23 mouse cellular contexts compared by ENCODE assay signal in genomic region chr2:69047297-69047696, GRCm38 (mm10).
DNase-seq lines count a peak whose midpoint lies in the region; ATAC-seq and TF ChIP-seq lines count a peak whose summit lies in the region.
"Had no signal": no experiment of that assay in that cellular context is flagged by ENCODE, and none has a peak within 500 bp of the region (broad histone marks: within the 10 kb centered on the region; RNA-seq: fewer than 3 reads in every experiment).

No protein-coding gene starts in this region.

- H3K4me2 ChIP-seq in kidney, embryonic 14.5 days (replicated peaks; ENCODE audit: low read depth, low read length) = no peak overlapping the region
- no peak overlapping the region for H3K4me2 ChIP-seq in kidney, embryonic 15.5 days
- H3K4me2 ChIP-seq: embryonic facial prominence, embryonic 12.5 days; hindbrain, embryonic 14.5 days; intestine, embryonic 15.5 days had no signal

- ATAC-seq in kidney, embryonic 14.5 days (ENCODE audit: low FRiP score, low TSS enrichment) = 0 out of 2 replicates have a peak, but pooled peaks have one; percentile 51
- no peak for ATAC-seq in kidney, embryonic 15.5 days (replicated peaks; ENCODE audit: low FRiP score)
- ATAC-seq in hematopoietic stem cell, adult 5-6 weeks (replicated peaks in 1 of 2; ENCODE audit: insufficient read depth in 1 of 2, low FRiP score in 2 of 2, low TSS enrichment in 1 of 2, low read depth in 1 of 2, poor library complexity in 2 of 2, severe bottlenecking in 2 of 2) = peak; percentile 80 to 89
- ATAC-seq in cerebellum, adult (ENCODE audit: insufficient number of reproducible peaks, low FRiP score, low TSS enrichment) = no peak
- ATAC-seq: forebrain, embryonic 16.5 days; intestine, embryonic 15.5 days had no signal

- H3K9ac ChIP-seq in kidney, embryonic 14.5 days (ENCODE audit: low read depth, low read length) = no peak overlapping the region
- H3K9ac ChIP-seq in kidney, embryonic 15.5 days = no peak overlapping the region
- H3K9ac ChIP-seq in ES-E14 (ENCODE audit: insufficient read depth, low read depth, low read length, poor library complexity, severe bottlenecking) = no peak overlapping the region
- H3K9ac ChIP-seq: embryonic facial prominence, embryonic 12.5 days; hindbrain, embryonic 14.5 days; intestine, embryonic 15.5 days had no signal

- H3K27me3 ChIP-seq in kidney, embryonic 14.5 days (ENCODE audit: control insufficient read depth, insufficient read depth, low read length) = no peaks in the 10 kb centered on the region
- H3K27me3 ChIP-seq in kidney, embryonic 15.5 days = no peaks in the 10 kb centered on the region
- H3K27me3 ChIP-seq: CH12.LX; embryonic facial prominence, embryonic 12.5 days; intestine, embryonic 15.5 days had no signal

- no peaks in the 10 kb centered on the region for H3K36me3 ChIP-seq in kidney, embryonic 14.5 days (ENCODE audit: control insufficient read depth, insufficient read depth, low read length)
- H3K36me3 ChIP-seq in kidney, embryonic 15.5 days = no peaks in the 10 kb centered on the region
- no peaks in the 10 kb centered on the region for H3K36me3 ChIP-seq in ES-E14 (ENCODE audit: control insufficient read depth, insufficient read depth, low read length, poor library complexity, severe bottlenecking)
- H3K36me3 ChIP-seq: embryonic facial prominence, embryonic 12.5 days; intestine, embryonic 15.5 days had no signal

- no peaks in the 10 kb centered on the region for H3K9me3 ChIP-seq in kidney, embryonic 14.5 days (ENCODE audit: control insufficient read depth, low read length)
- H3K9me3 ChIP-seq in kidney, embryonic 15.5 days (replicated peaks) = no peaks in the 10 kb centered on the region
- no peaks in the 10 kb centered on the region for H3K9me3 ChIP-seq in ES-E14 (ENCODE audit: control insufficient read depth, insufficient read depth, low read depth, low read length)
- H3K9me3 ChIP-seq: embryonic facial prominence, embryonic 12.5 days; intestine, embryonic 15.5 days had no signal

- H3K4me3 ChIP-seq in kidney, embryonic 14.5 days (ENCODE audit: low read length) = no peak overlapping the region
- no peak overlapping the region for H3K4me3 ChIP-seq in kidney, embryonic 15.5 days (replicated peaks)
- no peak overlapping the region for H3K4me3 ChIP-seq in layer of hippocampus, adult 2 months
- peak overlapping the region in 1 of 2 experiments; percentile 12; a peak in 1 of 4 replicates for H3K4me3 ChIP-seq in ES-E14 (ENCODE audit: insufficient read depth in 1 of 2, low read depth in 1 of 2, low read length in 2 of 2, poor library complexity in 1 of 2, severe bottlenecking in 1 of 2)
- H3K4me3 ChIP-seq: embryonic facial prominence, embryonic 12.5 days; gastrocnemius, adult 2 months; intestine, embryonic 15.5 days had no signal

- TF ChIP-seq CTCF in layer of hippocampus, adult 2 months (conservative IDR thresholded peaks at IDR 0.05) = no peak

- H3K27ac ChIP-seq in kidney, embryonic 14.5 days (ENCODE audit: low read depth, low read length) = no peak overlapping the region
- no peak overlapping the region for H3K27ac ChIP-seq in kidney, embryonic 15.5 days
- peak overlapping the region; percentile 23; the same call in 1 of the 2 replicates for H3K27ac ChIP-seq in layer of hippocampus, adult 2 months
- peak overlapping the region; percentile 42; the same call in 1 of the 2 replicates for H3K27ac ChIP-seq in ES-E14 (ENCODE audit: insufficient read depth, low read depth, low read length, poor library complexity, severe bottlenecking)
- H3K27ac ChIP-seq: embryonic facial prominence, embryonic 12.5 days; gastrocnemius, adult 2 months; hindbrain, embryonic 14.5 days; intestine, embryonic 15.5 days had no signal

- no peak for DNase-seq in layer of hippocampus, adult 2 months (ENCODE audit: low spot score in 2 of 2)
- no peak for DNase-seq in layer of hippocampus, adult 18-20 months (ENCODE audit: low spot score in 2 of 2)
- no peak for DNase-seq in ES-E14 (ENCODE audit: low read depth, low spot score)
- DNase-seq in natural killer cell, adult 2 months (ENCODE audit: low spot score in 2 of 2) = no peak
- DNase-seq: adrenal gland, adult 2 months; adrenal gland, postnatal 25 days; cerebellum, adult 11 months; cerebellum, adult 8-10 months; cerebellum, postnatal 14 days; embryo, embryonic 11 days; gastrocnemius, adult 2 months; gastrocnemius, postnatal 25 days; heart, postnatal 10 days; heart, postnatal 4 days had no signal

- H3K4me1 ChIP-seq in kidney, embryonic 14.5 days (ENCODE audit: control insufficient read depth, insufficient read depth, low read length) = 0 out of 2 replicates have a peak, but pooled peaks cover 2% of the 10 kb centered on the region
- 0 out of 2 replicates have a peak, but pooled peaks cover 12% of the 10 kb centered on the region for H3K4me1 ChIP-seq in kidney, embryonic 15.5 days
- H3K4me1 ChIP-seq in ES-E14 (ENCODE audit: control insufficient read depth in 2 of 2, insufficient read depth in 2 of 2, low read length in 2 of 2, poor library complexity in 1 of 2) = peaks cover 29 to 35% of the 10 kb centered on the region in 2 experiments

- WGBS in kidney, embryonic 14.5 days = 35% methylated on average over 7 of the region's 7 CpGs
- WGBS in kidney, embryonic 15.5 days = 36% methylated on average over 7 of the region's 7 CpGs

- in situ Hi-C loops in ES-E14 (cut with MboI; ENCODE audit: low sequenced_read_pairs in 2 of 2, unreplicated experiment in 2 of 2) = no loop called here

TF ChIP-seq in ES-E14, 5 proteins besides CTCF, POLR2A, EP300 and RAD21:
- no peak for TF ChIP-seq MAFK (IDR thresholded peaks at IDR 0.05; ENCODE audit: insufficient read depth, low read depth, low read length)
- TF ChIP-seq ZNF384 (IDR thresholded peaks at IDR 0.05; ENCODE audit: low read depth, low read length) = no peak
- no peak for TF ChIP-seq HCFC1 (IDR thresholded peaks at IDR 0.05; ENCODE audit: borderline replicate concordance, insufficient read depth, low read length)
- TF ChIP-seq CHD2 (IDR thresholded peaks at IDR 0.05; ENCODE audit: low read depth, low read length) = no peak
- no peak for TF ChIP-seq ZC3H11A (IDR thresholded peaks at IDR 0.05; ENCODE audit: borderline replicate concordance, low read depth, low read length)

Comparison
In these comparisons a context has a peak if more than half of its experiments do, and no peak if none do; other contexts are left out.
1. ATAC-seq: peak in kidney, embryonic 14.5 days (single experiment) and hematopoietic stem cell, adult 5-6 weeks (2 of 2); none in kidney, embryonic 15.5 days (single experiment) and cerebellum, adult (single experiment).
2. H3K27ac ChIP-seq: peak in layer of hippocampus, adult 2 months (single experiment) and ES-E14 (single experiment); none in kidney, embryonic 14.5 days (single experiment) and kidney, embryonic 15.5 days (single experiment).